ENCODE assay signal across 9 mouse cellular contexts in the genomic region with DNA sequence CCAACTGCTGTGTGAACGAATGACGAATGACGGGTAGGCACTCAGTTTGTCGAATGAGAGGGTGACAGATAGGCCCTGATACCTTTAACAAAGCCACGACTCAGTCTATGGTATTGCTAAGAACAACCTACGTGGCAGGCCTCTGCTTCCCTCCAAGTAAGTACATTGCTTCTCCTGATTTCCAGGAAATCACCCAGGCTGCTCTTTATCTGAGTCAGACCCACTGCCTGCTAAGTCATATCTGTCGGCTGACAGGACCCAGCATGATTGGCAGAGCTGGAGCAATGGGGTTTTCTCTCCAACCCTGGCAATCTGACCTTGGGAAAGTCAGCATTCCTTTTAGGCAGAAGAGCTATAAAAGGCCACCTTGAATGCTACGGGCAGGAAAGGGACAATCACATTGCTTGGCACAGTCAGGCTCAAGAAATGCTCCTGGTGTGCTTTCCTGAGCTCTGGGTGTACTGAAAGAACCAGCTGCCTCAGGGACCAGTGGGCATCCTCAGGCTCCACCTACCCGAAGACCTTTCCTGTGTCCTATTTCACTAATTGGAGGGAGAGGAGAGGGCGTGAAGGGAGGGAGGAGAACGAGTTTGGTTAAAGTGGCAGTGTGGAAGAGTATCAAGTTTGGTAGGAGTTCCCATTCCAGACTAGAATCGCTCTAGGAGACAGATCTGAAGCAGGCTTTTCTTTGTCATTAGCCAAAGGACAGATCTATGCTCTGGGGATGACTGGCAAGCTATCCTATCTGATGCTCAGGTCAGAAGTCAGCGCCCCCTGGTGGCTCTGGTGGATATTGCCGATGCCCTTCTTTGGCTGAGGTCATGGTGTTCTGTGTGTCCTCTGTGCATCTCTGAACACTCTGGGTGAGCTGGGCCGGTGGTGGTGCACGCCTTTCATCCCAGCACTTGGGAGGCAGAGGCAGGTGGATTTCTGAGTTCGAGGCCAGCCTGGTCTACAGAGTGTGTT. TPM values are rescaled to one million over a fixed set of nuclear protein-coding genes. Genes with fewer than 3 reads are reported as not detected.
DNase-seq lines count a peak whose midpoint lies in the region; ATAC-seq and TF ChIP-seq lines count a peak whose summit lies in the region.
"Had no signal": no experiment of that assay in that cellular context is flagged by ENCODE, and none has a peak within 500 bp of the region (broad histone marks: within the 10 kb centered on the region; RNA-seq: fewer than 3 reads in every experiment).

No protein-coding gene starts in this region.

- H3K9me3 ChIP-seq in neural tube, embryonic 15.5 days (replicated peaks) = no peaks in the 10 kb centered on the region
- no peaks in the 10 kb centered on the region for H3K9me3 ChIP-seq in embryonic facial prominence, embryonic 14.5 days (ENCODE audit: control insufficient read depth, low read length)
- no peaks in the 10 kb centered on the region for H3K9me3 ChIP-seq in intestine, embryonic 14.5 days (ENCODE audit: control insufficient read depth, low read length)
- H3K9me3 ChIP-seq: heart, embryonic 15.5 days had no signal

- H3K27me3 ChIP-seq in neural tube, embryonic 15.5 days (replicated peaks) = no peaks in the 10 kb centered on the region
- H3K27me3 ChIP-seq in embryonic facial prominence, embryonic 14.5 days (replicated peaks; ENCODE audit: control insufficient read depth, insufficient read depth, low read length) = no peaks in the 10 kb centered on the region
- no peaks in the 10 kb centered on the region for H3K27me3 ChIP-seq in intestine, embryonic 14.5 days (replicated peaks; ENCODE audit: control insufficient read depth, insufficient read depth, low read length)
- H3K27me3 ChIP-seq in small intestine, adult 2 months (ENCODE audit: control insufficient read depth, insufficient read depth, low read length) = no peaks in the 10 kb centered on the region
- H3K27me3 ChIP-seq: heart, embryonic 15.5 days had no signal

- no peak overlapping the region for H3K4me2 ChIP-seq in neural tube, embryonic 15.5 days
- H3K4me2 ChIP-seq in embryonic facial prominence, embryonic 14.5 days (ENCODE audit: low read depth, low read length) = no peak overlapping the region
- no peak overlapping the region for H3K4me2 ChIP-seq in intestine, embryonic 14.5 days (ENCODE audit: low read length)
- H3K4me2 ChIP-seq: heart, embryonic 15.5 days had no signal

- H3K27ac ChIP-seq in neural tube, embryonic 15.5 days (replicated peaks) = no peak overlapping the region
- no peak overlapping the region for H3K27ac ChIP-seq in bone marrow, adult 2 months (ENCODE audit: control insufficient read depth, insufficient read depth, low read depth, low read length, poor library complexity)
- H3K27ac ChIP-seq in embryonic facial prominence, embryonic 14.5 days (replicated peaks; ENCODE audit: low read depth, low read length) = no peak overlapping the region
- H3K27ac ChIP-seq in intestine, embryonic 14.5 days (ENCODE audit: low read depth) = no peak overlapping the region
- H3K27ac ChIP-seq in small intestine, adult 2 months (ENCODE audit: insufficient read depth, low read depth, low read length) = no peak overlapping the region
- H3K27ac ChIP-seq: heart, embryonic 15.5 days had no signal

- H3K9ac ChIP-seq in neural tube, embryonic 15.5 days (replicated peaks) = no peak overlapping the region
- no peak overlapping the region for H3K9ac ChIP-seq in embryonic facial prominence, embryonic 14.5 days (ENCODE audit: low read depth, low read length)
- no peak overlapping the region for H3K9ac ChIP-seq in intestine, embryonic 14.5 days (ENCODE audit: low read length)
- H3K9ac ChIP-seq: heart, embryonic 15.5 days had no signal

- 65% methylated on average over 17 of the region's 17 CpGs for WGBS in neural tube, embryonic 15.5 days
- 46% methylated on average over 17 of the region's 17 CpGs for WGBS in bone marrow, adult 2 months
- WGBS in embryonic facial prominence, embryonic 14.5 days = 64% methylated on average over 17 of the region's 17 CpGs
- 64% methylated on average over 17 of the region's 17 CpGs for WGBS in intestine, embryonic 14.5 days
- 56% methylated on average over 17 of the region's 17 CpGs for WGBS in lung, adult 2 months
- WGBS in small intestine, adult 2 months = 55% methylated on average over 17 of the region's 17 CpGs

- peak; percentile 82 for DNase-seq in neural tube, embryonic 10.5 days (ENCODE audit: extremely low spot score, low spot score)
- DNase-seq in embryonic facial prominence, embryonic 14.5 days (ENCODE audit: low spot score) = peak; percentile 11
- DNase-seq in intestine, embryonic 14.5 days (ENCODE audit: low spot score) = peak; percentile 90
- DNase-seq in lung, adult 2 months = peak; percentile 73

- H3K36me3 ChIP-seq in neural tube, embryonic 15.5 days = no peaks in the 10 kb centered on the region
- no peaks in the 10 kb centered on the region for H3K36me3 ChIP-seq in embryonic facial prominence, embryonic 14.5 days (ENCODE audit: control insufficient read depth, insufficient read depth, low read length)
- no peaks in the 10 kb centered on the region for H3K36me3 ChIP-seq in intestine, embryonic 14.5 days (ENCODE audit: control insufficient read depth, insufficient read depth, low read length)
- no peaks in the 10 kb centered on the region for H3K36me3 ChIP-seq in small intestine, adult 2 months (ENCODE audit: control insufficient read depth, insufficient read depth, low read length)
- H3K36me3 ChIP-seq: heart, embryonic 15.5 days had no signal

- ATAC-seq in neural tube, embryonic 15.5 days (ENCODE audit: low FRiP score) = no peak
- no peak for ATAC-seq in embryonic facial prominence, embryonic 14.5 days (ENCODE audit: low read depth)
- no peak for ATAC-seq in intestine, embryonic 14.5 days (replicated peaks; ENCODE audit: low FRiP score, low TSS enrichment, low read depth)
- no peak for ATAC-seq in activated CD4-positive, CD25-positive, alpha-beta regulatory T cell, adult 4 months

- TF ChIP-seq POLR2A in bone marrow, adult 2 months (IDR thresholded peaks at IDR 0.05; ENCODE audit: borderline replicate concordance, control insufficient read depth, low read depth, low read length) = no peak
- TF ChIP-seq POLR2A in lung, adult 2 months (IDR thresholded peaks at IDR 0.05; ENCODE audit: borderline replicate concordance, extremely low read depth, low read depth, low read length) = no peak
- TF ChIP-seq POLR2A in small intestine, adult 2 months (IDR thresholded peaks at IDR 0.05; ENCODE audit: low read depth, low read length) = no peak

- H3K4me1 ChIP-seq in neural tube, embryonic 15.5 days = peaks cover 15% of the 10 kb centered on the region
- no peaks in the 10 kb centered on the region for H3K4me1 ChIP-seq in bone marrow, adult 2 months (ENCODE audit: control insufficient read depth, insufficient read depth, low read length)
- H3K4me1 ChIP-seq in embryonic facial prominence, embryonic 14.5 days (ENCODE audit: control insufficient read depth, insufficient read depth, low read length) = peaks cover 8% of the 10 kb centered on the region; the same call in 1 of the 2 replicates
- H3K4me1 ChIP-seq in intestine, embryonic 14.5 days (replicated peaks; ENCODE audit: control insufficient read depth, insufficient read depth, low read length) = no peaks in the 10 kb centered on the region
- H3K4me1 ChIP-seq in lung, adult 2 months (ENCODE audit: control insufficient read depth, insufficient read depth, low read length) = peaks cover 2% of the 10 kb centered on the region; the same call in 1 of the 2 replicates
- H3K4me1 ChIP-seq in small intestine, adult 2 months (ENCODE audit: control insufficient read depth, insufficient read depth, insufficient read length, low read length) = peaks cover 6% of the 10 kb centered on the region; the same call in 1 of the 2 replicates

- H3K4me3 ChIP-seq in neural tube, embryonic 15.5 days (replicated peaks) = no peak overlapping the region
- H3K4me3 ChIP-seq in bone marrow, adult 2 months (replicated peaks; ENCODE audit: control insufficient read depth, low read depth, low read length) = no peak overlapping the region
- H3K4me3 ChIP-seq in embryonic facial prominence, embryonic 14.5 days (ENCODE audit: low read depth, low read length) = no peak overlapping the region
- no peak overlapping the region for H3K4me3 ChIP-seq in intestine, embryonic 14.5 days (ENCODE audit: low read depth, low read length)
- no peak overlapping the region for H3K4me3 ChIP-seq in lung, adult 2 months (replicated peaks; ENCODE audit: extremely low read depth, low read depth, low read length)
- H3K4me3 ChIP-seq in small intestine, adult 2 months (ENCODE audit: low read depth, low read length) = no peak overlapping the region
- H3K4me3 ChIP-seq: heart, embryonic 15.5 days had no signal

- TF ChIP-seq CTCF in bone marrow, adult 2 months (IDR thresholded peaks at IDR 0.05; ENCODE audit: control insufficient read depth, insufficient read depth, low read length) = peak; percentile 80
- TF ChIP-seq CTCF in lung, adult 2 months (IDR thresholded peaks at IDR 0.05; ENCODE audit: insufficient read depth, low read length) = peak; percentile 90
- peak; percentile 79; the same call in 1 of the 2 replicates for TF ChIP-seq CTCF in small intestine, adult 2 months (IDR thresholded peaks at IDR 0.05; ENCODE audit: extremely low read depth, insufficient read length, insufficient replicate concordance, low read depth, low read length)

RNA-seq across cellular contexts. Expression of a gene that starts 14.6 kb away (rescaled TPM):
- polyA plus RNA-seq in neural tube, embryonic 15.5 days (2015; fragmentation: Nextera tagmentation; extraction: Ambion mirVana) = not detected in 2 replicates
- polyA plus RNA-seq in bone marrow, adult 2 months (2011; ENCODE audit: insufficient read depth, insufficient read length, low replicate concordance, missing spikeins) = not detected in 2 replicates
- polyA plus RNA-seq in embryonic facial prominence, embryonic 14.5 days (2014; fragmentation: Nextera tagmentation; extraction: Ambion mirVana) = not detected in 2 replicates
- not detected in 2 replicates for polyA plus RNA-seq in intestine, embryonic 14.5 days (2014; fragmentation: Nextera tagmentation; extraction: Ambion mirVana)
- polyA plus RNA-seq in lung, adult 2 months (2012; rRNA removed) = 0.29 TPM in 1 of 2 replicates, not detected in the other
- polyA plus RNA-seq in small intestine, adult 2 months (2012; rRNA removed) = not detected in 2 replicates
- polyA plus RNA-seq in activated CD4-positive, CD25-positive, alpha-beta regulatory T cell, adult 4 months (2017; shearing (Covaris generic)) = not detected
- polyA plus RNA-seq: heart, embryonic 15.5 days had no signal

Comparison
In these comparisons a context has a peak if more than half of its experiments do, and no peak if none do; other contexts are left out.
1. DNase-seq: peak in every context shown above with its lines; median percentile 90 in intestine, embryonic 14.5 days; 82 in neural tube, embryonic 10.5 days; 73 in lung, adult 2 months; 11 in embryonic facial prominence, embryonic 14.5 days.